Mouse (Mus musculus): Measurements from ENCODE around the gene Ceacam20.
"Not testable (repeated sequence)": the region's sequence is repeated elsewhere in the genome, so short reads cannot be mapped to it uniquely, and the experiment has no call there.

Ceacam20 gene

DNA sequence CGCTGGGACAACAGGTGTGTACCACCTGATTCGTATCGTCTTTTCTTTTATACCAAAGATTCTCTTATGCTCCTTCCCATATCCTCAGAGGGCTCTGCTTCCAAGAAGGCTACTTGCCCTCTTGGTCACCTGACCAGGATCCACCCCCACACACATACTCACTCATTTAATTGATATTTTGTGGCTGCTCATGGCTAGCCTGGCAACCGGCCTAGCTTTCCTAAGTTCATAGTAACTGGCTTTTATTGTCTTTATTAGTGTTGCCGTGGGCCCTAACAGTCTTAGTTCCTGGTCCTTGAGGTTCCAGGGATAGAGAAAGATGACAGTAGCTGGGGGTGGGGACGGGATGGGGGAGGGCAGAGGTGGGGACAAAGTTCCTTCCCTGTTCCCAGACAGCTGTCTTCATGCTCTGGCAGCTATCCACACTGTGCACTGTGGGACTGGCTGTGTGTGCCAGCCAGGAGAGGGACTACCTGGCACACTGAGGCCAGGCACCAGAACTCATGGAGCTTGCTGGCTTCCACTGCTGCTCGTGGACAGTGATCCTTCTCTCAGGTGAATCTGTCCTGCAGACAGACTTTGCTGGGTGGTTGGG, at the start of gene Ceacam20:
Gene Ceacam20, plus strand, starts transcription at position 428 of the 595 bp plus-strand sequence.
- DNase-seq (ENCODE audit: low spot score): no peak

DNA sequence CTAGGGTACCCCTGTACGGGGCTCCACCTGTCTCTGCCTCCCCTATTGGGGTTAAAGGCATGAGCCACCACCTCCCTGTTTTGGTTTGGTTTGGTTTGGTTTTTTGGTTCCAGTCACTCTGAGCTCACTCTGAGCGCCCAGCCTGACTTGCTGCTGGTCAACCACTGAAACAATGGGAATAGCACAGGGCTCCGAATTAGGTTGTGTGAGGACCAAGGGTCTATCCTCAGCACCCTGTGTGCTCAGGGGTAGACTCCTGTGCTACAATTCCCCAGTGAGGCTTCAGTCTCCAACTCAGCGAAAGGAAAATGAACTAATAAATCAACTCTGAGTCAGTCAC, 45.1 kb upstream of the Ceacam20 start:
- no peak for DNase-seq (ENCODE audit: low spot score)

DNA sequence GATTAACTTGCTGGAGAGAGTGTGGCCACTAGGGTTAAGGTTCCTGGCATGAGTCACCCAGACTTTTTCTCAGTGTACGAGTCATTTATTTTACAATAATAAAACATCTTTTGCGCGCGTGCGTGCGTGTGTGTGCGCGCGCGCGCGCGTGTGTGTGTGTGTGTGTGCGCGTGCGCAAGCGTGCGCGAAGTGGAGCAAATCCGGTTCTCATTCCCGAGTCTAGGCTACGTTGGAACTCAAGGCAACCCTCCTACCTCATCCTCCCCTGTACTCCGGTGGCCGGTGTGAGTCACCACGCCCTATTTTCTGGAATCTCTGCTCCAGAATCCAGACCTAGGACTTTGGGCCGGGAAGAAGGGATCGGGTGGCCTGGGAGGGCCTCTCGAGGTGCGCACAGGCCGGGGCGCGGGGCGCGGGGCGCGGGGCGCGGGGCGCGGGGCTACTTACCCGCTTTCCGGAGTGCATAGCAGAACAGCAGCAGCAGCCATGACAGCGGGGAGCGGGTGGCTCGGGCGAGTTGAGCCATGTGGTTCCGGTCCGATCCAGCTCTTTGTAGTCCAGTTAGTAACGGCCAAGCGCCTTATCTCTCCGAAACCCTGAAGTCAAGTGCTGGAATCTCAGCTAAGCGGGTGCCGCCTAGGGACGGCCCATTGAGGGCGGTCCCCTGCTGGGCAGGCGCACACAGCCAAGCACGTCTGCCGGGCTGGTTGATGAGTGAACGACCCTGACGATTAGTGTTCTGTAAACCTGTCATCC, 44.5 kb upstream of the Ceacam20 start, which contains the start of gene Pvr:
Gene Pvr, minus strand, starts transcription at position 655 of the 756 bp plus-strand sequence.
- DNase-seq (ENCODE audit: low spot score): peak; percentile 80

DNA sequence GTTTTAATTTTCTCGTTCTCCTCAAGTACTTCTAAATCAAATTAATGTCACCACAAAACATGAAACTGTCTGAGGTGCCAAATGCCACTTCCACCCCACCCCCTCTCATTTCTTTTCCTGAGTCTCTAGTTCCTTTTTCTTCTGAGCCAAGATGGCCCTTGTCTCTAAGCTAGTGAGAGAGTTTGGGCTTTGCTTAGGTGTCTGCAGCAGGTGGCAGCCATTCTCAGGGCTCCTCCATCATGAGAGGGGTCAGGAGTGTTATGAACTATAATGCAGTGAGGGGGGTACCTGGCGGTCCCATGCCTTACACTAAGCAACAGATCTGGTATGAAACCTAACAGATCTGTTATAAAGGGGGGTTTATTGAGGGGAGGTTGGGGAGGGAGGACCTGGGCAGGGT, 41.9 kb upstream of the Ceacam20 start:
- no peak for DNase-seq (ENCODE audit: low spot score)

DNA sequence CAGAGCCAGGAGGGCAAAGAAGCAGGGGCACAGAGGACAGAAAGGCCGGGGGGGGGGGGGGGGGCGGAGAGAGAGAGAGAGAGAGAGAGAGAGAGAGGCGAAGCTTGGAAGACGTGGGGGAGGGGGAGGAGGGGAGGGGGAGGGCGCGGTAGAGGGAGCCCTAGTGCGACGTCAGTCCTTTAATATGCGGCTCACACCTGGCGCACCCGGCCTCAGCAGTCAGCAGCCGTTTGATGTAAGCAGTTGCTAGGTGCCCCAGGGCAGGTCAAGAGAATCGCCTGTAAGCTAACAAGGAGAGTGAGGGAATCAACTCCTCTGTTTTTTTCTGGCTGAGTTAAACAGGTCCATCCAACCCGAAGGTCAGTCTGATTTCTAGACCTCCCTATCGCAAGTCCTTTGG, 41.4 kb upstream of the Ceacam20 start:
- no peak for DNase-seq (ENCODE audit: low spot score)

DNA sequence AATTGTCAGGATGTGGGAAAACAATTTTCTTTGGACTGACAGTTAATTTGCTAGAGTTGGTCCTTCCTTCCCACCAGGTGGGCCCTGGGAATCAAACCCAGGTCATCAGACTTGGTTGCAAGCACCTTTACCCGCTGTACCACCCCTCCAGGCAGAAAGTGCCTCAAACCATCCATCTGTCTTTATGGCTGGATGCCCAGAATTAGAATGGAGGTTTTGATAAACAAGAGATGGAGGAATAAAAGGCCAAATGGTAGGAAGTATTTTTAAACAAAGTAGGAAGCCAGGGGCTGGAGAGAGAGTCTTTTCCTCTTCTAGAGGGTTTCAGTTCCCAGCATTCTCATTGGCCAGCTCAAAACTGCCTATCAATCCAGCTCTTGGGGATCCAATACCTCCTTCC, 39.8 kb upstream of the Ceacam20 start:
- DNase-seq (ENCODE audit: low spot score): no peak

DNA sequence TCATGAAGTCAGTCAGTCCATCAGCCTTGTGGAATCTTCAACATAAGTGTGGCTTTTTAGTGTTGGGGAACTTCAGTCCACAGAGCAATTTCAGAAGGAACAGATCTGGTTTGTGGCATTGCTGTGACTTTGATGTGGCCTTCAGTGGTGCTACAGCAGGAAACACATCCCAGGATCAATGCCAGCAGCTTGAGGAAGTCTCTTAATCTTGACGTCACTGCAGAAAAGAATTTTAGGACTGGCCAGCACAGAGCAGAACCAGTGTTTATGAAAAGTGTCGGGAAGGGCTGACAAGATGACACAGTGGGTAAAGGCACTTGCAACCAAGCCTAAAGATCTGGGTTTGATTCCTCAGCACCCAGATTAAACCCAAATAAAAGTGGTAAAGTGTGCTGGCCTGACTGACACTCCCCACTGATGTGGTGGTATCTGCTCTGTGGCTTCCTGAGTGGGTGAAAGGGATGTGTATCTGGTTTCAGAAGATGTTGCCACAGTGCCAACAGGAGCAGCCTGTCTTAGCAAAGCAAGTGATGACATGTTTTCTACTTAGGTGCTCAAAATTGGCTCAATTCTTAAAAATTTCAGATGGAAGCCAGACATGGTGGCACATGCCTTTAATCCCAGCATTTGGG, 38.2 kb upstream of the Ceacam20 start:
- no peak for DNase-seq (ENCODE audit: low spot score)

DNA sequence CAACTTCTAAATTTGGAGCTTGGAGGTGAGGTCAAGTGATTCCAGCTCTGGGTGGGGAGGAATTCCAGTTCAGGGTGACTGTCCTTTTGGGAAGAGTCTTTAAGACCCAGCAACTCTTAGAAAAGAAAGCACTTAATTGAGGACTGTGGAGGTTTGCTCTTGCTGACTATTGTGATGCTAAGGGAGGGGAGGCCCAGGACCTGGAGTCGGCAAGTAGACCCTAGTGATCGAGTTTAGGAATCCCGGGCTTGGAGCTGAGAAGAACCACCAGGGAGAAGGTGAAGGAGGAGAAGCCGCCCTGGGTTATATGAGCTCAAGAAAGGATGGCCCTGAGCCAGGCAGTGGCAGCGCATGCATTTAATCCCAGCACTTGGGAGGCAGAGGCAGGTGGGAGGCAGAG, 36.7 kb upstream of the Ceacam20 start:
- DNase-seq (ENCODE audit: low spot score): no peak

DNA sequence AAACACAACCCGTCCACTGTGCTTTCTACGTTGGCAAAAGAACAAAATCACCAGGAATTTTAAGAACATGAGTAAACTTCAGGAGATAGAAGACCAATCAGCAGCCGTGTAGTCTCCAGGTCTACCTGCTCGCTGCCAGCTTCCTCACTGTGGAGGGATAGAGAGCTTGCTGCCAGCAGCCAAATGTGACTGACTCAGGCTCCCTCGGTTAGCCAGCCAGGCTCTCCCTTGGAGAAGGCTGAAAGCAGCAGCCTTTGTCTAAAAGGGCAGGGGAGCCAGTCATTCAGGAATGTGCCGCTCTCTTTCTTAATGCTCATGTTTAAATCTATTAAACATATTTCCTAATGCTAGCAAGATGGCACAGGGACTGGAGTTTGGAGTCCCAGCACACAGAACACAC, 34.7 kb upstream of the Ceacam20 start:
- DNase-seq (ENCODE audit: low spot score): not testable (repeated sequence)

DNA sequence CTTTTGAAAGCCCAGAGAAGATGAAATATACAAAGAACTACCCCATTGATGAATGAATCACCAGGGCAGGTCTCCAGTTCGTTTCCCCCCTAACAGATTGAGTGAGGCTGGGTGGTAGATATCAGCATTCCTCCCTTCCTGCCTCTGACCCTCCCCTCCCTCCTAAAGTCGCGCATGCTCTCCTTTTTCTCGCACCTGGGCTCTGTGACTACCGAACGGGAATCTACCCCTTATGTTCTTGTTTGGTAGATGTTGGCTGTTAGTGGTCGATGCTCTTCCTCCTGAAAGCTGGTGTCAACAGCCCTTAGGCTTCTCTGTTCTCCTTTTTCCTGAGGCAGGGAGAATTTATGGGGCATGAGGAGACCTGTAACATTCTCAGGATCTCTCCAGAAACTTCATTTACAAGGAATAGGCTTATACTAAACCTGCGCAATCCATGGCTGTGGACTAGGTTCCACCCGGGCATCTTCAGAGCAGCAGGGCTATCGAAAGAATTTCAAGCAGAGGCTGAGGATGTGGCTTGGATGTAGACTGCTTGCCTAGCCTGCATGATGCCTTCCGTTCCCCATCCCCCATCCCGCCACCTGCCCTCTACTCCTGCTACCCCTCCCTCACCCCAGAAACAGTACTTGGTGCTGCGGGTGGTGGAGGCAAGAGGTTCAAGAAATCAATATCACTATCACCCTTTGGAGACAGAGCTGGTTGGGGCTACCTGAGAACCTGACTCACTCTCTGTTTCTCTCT, 32.9 kb upstream of the Ceacam20 start:
- DNase-seq (ENCODE audit: low spot score): no peak

DNA sequence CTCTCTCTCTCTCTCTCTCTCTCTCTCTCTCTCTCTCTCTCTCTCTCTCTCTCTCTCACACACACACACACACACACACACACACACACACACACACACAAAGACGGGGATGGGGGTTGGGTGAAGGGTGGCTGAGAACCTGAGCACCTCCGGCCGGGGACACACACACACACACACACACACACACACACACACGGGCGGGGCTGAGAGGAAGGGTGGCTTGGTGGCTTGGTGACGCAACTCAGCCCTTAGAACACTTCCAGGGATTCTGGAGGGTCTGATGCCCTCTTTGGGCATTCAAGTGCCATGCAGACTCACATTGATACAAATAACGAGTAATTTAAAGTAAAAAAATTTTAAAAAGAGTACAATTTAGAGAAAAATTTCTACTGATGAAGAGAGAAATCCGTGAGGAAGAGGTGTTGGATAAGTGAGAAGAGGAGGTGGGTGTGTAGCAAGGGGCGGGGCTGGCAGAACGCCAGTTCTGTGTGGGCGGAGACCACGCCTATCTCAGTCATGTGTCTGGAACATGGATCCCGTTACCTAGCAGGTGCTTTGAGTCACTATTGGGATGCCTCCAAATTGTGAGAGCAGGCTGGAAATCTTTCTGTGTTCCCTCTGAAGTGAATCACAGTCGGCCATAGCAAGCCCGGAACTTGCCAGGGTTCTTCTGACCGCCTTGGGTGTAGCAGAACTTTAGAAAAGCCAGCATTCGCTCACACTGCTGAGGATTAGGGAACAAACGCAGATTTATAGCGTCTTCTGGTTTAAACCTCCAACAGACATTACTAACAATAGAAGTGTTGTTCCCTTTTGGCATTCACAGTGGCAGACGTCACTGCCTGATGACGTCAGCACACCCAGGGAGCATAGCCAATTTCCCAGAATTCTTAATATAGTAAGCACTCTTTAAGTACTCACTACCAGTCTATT, 32.1 kb upstream of the Ceacam20 start:
- DNase-seq (ENCODE audit: low spot score): peak; percentile 54

DNA sequence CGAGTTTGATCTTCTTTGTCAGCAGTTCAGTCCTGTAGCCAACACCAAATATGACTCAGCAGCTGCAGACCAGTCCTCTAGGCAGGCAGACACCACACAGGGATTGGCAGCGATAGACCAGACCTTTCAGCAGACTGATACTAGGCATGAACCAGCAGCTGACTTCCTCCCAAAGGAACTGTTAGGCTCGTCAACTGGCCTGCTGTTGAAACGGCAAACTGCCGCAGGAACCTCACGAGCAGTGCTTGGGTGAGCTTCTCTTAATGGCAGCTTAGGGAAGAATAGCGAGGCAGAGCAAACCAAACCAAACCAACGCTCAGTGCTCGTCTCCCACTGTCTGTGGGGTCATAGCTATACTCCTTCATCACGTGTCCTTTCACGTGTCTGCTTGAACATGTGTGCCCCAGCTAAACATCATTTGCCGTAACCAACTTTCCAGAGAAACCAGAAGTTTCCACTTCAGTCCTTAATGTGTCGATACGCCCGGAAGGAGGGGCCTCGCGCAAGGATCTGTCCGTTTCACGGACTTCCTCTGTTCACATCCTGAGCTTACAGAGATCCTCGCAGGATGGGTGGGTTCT, 30.0 kb upstream of the Ceacam20 start:
- DNase-seq (ENCODE audit: low spot score): no peak

DNA sequence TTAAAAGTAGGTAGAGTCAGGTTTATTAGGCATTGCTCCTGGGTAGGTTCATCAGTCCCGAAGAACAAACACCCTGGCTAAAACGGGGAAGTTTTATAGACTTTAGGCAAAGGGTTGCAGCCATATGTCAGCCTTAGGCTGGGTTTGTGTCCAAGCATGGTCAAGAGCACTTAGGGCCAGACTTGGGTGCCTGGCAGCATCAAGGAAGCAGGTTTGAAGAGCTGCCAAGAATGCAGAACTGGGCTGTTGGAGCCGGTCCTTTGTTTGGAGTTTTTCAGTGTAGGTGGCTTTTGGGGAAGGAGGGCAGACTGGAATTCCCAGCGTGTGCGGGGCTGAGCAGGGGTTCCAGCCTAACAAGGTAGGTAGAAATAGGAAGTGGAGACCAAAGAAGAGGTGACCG, 29.3 kb upstream of the Ceacam20 start:
- DNase-seq (ENCODE audit: low spot score): no peak

DNA sequence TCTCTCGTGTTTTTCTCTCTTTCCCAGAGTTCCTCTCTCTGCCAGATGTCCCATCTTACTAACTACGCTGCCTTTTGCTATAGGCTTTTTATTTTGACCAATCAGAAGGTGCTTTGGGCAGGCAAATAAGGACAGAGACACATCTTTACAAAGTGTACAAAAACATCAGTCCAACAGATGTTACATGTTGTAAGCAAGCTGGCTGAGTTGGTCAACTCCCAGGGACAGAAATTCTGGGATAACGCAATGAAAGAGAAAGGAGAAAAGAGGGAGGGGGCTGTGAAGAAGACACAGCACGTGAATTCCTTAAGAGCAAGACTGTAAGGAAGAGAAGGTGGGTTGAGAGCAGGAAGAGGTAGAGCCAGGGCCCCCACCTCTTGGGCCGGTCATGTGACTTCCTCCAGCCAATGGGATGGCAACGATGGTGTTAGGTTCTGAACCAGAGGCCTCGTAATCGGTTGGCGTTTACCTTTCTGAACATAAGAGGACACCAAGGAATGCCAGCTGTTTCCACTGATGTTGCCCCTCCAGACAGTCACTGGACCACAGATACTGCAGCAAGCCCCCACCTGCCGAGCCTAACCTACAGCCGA, 27.9 kb upstream of the Ceacam20 start:
- no peak for DNase-seq (ENCODE audit: low spot score)

DNA sequence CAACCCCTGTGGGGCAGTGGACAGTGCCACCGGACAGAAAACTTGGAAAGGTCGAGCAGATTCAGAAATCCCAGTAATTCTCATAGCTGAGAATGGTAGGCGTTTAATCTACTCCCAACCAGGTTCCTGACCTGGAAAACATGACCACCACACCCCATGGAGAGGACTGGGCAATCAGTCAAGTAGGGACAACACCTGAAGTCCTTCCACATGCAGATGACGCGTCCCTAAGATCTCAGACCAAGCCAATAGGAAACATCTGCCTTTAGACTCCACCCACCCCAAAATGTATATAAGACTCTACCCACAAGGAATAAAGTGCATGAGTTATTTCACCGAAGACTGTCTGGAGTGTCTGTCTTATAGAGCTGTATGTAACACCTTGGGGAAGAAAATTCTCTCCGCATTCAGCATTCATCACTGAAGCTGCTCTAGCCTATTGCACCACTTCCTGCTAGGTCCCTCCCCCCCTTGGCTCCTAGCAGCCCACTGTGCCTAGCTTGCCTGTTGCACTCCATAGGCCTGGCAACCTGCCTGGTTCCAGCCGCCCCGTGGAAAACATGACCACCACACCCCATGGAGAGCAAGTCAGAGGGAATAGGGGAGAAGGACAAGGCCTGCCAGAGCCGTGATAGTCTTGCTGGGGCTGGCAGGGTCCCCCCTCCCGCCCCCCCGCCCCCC, 25.5 kb upstream of the Ceacam20 start:
- no peak for DNase-seq (ENCODE audit: low spot score)

DNA sequence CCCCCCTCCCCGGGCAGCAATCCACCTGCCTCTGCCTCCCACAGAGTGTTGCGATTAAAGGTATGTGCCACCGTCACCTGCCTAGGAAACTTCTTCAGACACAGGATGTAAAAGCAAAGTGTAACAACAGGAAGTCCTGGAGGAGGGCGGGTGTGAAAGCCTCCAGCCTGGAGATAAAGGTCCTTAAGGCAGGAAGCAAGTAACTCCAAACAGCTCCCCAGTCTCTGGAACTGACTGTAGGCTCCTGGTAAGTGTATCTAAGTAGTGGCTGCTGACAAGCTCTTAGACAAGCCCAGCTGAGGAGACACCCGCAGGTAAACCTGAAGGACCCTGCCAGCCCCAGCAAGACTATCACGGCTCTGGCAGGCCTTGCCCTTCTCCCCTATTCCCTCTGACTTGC, 25.0 kb upstream of the Ceacam20 start:
- no peak for DNase-seq (ENCODE audit: low spot score)

DNA sequence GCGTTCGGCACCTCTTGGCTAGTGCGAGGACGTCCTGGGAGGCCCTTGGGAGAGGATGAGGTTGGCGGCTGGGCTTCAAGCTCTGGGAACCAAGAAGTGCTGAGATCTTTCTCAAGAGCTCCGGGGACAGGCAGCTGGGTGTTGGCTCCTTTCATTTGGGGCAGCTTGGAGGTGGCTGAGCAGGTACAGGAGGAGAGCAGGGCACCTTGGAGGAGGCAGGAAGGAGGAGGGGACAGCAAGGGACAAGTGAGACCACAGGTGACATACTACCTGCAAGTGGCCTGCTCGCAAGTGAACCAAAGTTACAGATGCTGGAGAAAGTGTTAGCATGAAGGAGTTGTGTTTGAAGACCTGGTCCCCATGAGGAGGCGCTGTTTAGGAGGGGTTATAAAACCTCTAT, 20.5 kb upstream of the Ceacam20 start:
- no peak for DNase-seq (ENCODE audit: low spot score)

DNA sequence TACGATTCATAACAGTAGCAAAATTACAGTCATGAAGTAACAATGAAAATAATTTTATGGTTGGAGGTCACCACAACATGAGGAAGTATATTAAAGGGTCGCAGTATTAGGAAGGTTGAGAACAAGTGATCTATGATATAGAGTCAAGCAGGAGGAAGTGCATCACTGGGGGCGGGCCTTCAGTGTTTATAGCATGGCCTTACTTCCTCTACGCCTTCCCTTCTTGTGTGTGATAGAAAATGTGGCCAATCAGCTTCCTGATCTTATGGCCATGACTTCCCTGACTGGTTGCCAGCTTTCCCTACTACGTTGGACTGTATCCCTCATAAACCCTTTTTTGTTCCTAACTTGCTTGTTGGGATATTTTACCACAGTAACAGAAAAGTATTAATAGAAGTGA, 20.0 kb upstream of the Ceacam20 start:
- DNase-seq (ENCODE audit: low spot score): no peak

DNA sequence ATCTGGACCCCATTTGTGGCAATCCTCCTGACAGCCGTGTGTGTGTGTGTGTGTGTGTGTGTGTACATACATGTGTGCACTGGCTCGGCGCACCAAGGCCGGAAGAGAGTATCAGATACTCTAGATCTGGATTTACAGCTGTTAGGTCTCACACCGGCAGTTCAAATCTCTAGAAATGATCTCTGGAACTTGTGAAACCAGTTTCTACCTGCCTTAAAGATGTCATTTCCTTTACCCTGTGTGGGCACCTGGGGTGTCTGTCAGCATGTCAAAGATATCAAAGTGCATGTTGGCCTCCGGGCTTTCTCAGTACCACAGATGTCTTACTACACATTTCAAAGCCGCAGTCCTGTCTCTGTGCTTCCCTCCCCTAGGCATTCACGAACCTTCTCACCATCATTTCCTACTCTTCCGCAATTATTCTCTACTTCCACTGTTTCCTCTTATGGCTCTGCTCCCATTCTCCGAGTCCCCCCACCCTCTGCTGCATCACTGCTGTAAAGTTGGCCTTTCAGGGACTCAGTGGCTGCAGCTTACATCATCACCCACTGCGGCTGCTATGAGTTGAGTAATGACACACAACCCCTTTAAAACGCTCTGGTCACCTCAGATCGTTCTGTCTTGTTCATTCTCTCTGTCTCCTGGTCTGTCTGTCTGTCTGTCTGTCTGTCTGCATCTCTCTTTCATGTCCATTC, 19.2 kb upstream of the Ceacam20 start:
- no peak for DNase-seq (ENCODE audit: low spot score)

DNA sequence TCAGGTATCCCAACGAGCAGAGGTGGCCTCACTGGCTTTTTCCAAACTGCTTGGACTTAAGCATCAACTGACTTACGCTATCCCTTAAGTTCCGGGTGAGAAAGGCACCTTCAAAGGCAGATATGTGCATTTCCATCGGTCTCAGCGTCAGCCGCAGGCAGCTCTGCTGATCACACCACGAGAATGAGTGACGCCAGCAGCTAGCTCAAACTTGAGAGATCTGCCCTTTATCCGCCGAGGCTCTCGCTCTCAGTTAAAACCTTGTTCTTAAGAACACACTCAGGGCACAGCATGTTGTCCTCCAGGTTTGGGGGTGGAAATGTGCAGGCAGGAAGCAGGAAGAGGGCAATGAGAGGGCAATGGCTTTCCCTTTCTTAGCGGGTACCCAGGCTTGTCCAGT, 16.3 kb upstream of the Ceacam20 start:
- DNase-seq (ENCODE audit: low spot score): no peak
